Mouse (Mus musculus): ENCODE data around the gene Pla2r1.

DNA sequence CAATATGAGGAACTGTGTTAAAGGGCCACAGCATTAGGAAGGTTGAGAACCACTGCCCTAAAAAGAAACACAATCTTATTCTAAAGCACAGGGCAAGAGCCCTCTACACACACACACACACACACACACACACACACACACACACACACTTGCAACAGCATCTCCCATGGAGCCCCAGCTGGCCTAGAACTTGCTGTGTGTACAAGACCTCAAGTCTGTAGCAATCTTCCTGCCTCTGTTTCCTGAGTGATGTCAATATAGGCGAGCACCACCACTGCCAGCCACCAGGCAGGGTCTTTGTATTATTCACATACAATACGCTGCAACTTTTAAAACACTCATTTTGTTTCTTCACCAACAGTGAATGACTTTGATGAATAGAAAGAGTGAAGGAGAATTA, 145.7 kb downstream of the Pla2r1 start:
- TF ChIP-seq CTCF (IDR thresholded peaks at IDR 0.05; ENCODE audit: borderline replicate concordance, extremely low read depth, insufficient read depth, insufficient read length) (no peak), POLR2A (IDR thresholded peaks at IDR 0.05; ENCODE audit: borderline replicate concordance, extremely low read depth, insufficient read depth, insufficient read length, poor library complexity, severe bottlenecking) (no peak)
